Comparison of ENCODE assay signal across 19 mouse cellular contexts in the genomic region with DNA sequence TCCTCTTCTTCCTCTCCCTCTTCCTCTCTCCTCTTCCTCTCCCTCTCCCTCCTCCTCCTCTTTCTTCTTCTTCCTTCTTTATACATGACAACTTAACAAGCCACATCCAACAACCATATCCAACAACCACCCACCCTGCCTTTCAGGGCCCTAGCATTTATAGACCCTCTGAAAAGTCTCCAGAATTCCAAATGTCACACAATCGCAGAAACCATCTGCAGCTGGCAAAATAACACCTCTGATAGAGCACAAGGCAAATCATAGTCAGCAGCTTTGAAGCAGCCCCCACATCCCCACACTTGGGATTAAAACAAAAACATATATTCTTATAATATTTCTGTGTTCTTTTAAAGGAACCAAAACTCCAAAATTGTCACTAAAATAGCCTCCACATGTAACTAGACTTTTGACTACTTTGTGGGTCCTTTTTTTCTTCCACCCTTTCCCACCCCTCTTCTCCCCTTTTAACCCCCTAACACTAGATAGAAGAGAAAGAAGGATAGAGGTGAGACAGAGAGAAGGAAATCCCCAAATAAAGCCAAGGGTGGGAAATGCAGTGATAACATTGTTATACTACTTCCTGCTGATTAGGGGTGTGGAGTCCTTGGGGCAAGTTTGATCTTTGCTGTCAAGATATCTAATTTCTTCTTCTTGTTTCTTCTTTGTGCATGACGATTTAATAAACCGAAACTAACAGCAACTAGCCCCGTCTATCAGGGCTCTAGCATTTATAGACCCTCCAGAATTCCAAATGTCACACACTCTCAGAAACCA. TPM values are rescaled to one million over a fixed set of nuclear protein-coding genes. Genes with fewer than 3 reads are reported as not detected.
A peak's percentile ranks its signal among the peaks of the same experiment; 100 is the strongest.
DNase-seq lines count a peak whose midpoint lies in the region; ATAC-seq and TF ChIP-seq lines count a peak whose summit lies in the region.
"Had no signal": no experiment of that assay in that cellular context is flagged by ENCODE, and none has a peak within 500 bp of the region (broad histone marks: within the 10 kb centered on the region; RNA-seq: fewer than 3 reads in every experiment).

No protein-coding gene starts in this region.

- peak overlapping the region; percentile 16; the same call in 1 of the 2 replicates for H3K27ac ChIP-seq in heart, embryonic 15.5 days
- no peak overlapping the region for H3K27ac ChIP-seq in liver, embryonic 12.5 days
- H3K27ac ChIP-seq in liver, postnatal 0 days (ENCODE audit: low read depth) = no peak overlapping the region
- H3K27ac ChIP-seq: embryonic facial prominence, embryonic 13.5 days; forebrain, embryonic 12.5 days; heart, embryonic 10.5 days; hindbrain, embryonic 15.5 days had no signal

- TF ChIP-seq EP300 in liver, postnatal 0 days (IDR thresholded peaks at IDR 0.05; ENCODE audit: low read depth) = no peak

- no peak for ATAC-seq in heart, embryonic 15.5 days (replicated peaks; ENCODE audit: insufficient number of reproducible peaks, insufficient read depth, low FRiP score, low read depth)
- ATAC-seq in liver, embryonic 12.5 days = no peak
- no peak for ATAC-seq in liver, postnatal 0 days
- ATAC-seq: forebrain, embryonic 16.5 days; inflammation-experienced regulatory T-cells, adult 6 months; intestine, postnatal 0 days had no signal

- no peaks in the 10 kb centered on the region for H3K27me3 ChIP-seq in heart, embryonic 15.5 days
- H3K27me3 ChIP-seq in liver, embryonic 12.5 days (replicated peaks) = peaks cover 29% of the 10 kb centered on the region
- no peaks in the 10 kb centered on the region for H3K27me3 ChIP-seq in liver, postnatal 0 days (ENCODE audit: insufficient read depth, low read length)
- H3K27me3 ChIP-seq: embryonic facial prominence, embryonic 13.5 days; hindbrain, embryonic 15.5 days had no signal

- H3K36me3 ChIP-seq in heart, embryonic 15.5 days = no peaks in the 10 kb centered on the region
- no peaks in the 10 kb centered on the region for H3K36me3 ChIP-seq in liver, embryonic 12.5 days
- H3K36me3 ChIP-seq in liver, postnatal 0 days (replicated peaks; ENCODE audit: insufficient read depth, low read length) = no peaks in the 10 kb centered on the region
- H3K36me3 ChIP-seq: embryonic facial prominence, embryonic 13.5 days; forebrain, embryonic 12.5 days; heart, embryonic 10.5 days; hindbrain, embryonic 15.5 days had no signal

- 47% methylated on average over 4 of the region's 4 CpGs for WGBS in heart, embryonic 15.5 days
- 35% methylated on average over 4 of the region's 4 CpGs for WGBS in liver, embryonic 12.5 days (ENCODE audit: insufficient replicate concordance)
- WGBS in liver, postnatal 0 days (ENCODE audit: insufficient replicate concordance) = 43% methylated on average over 4 of the region's 4 CpGs

- no peaks in the 10 kb centered on the region for H3K9me3 ChIP-seq in heart, embryonic 15.5 days (replicated peaks)
- no peaks in the 10 kb centered on the region for H3K9me3 ChIP-seq in liver, embryonic 12.5 days (replicated peaks)
- H3K9me3 ChIP-seq in liver, postnatal 0 days (ENCODE audit: low read length) = no peaks in the 10 kb centered on the region
- H3K9me3 ChIP-seq: embryonic facial prominence, embryonic 13.5 days; forebrain, embryonic 12.5 days; heart, embryonic 10.5 days; hindbrain, embryonic 15.5 days had no signal

- H3K4me1 ChIP-seq in heart, embryonic 15.5 days (replicated peaks) = peaks cover 20% of the 10 kb centered on the region
- H3K4me1 ChIP-seq in liver, embryonic 12.5 days = peaks cover 43% of the 10 kb centered on the region
- peaks cover 20% of the 10 kb centered on the region for H3K4me1 ChIP-seq in liver, postnatal 0 days (ENCODE audit: insufficient read depth)

- no peak for TF ChIP-seq CTCF in liver, postnatal 0 days (IDR thresholded peaks at IDR 0.05; ENCODE audit: low read depth)

- no peak for DNase-seq in heart, adult 18-20 months
- DNase-seq in liver, postnatal 0 days = no peak
- peak; percentile 77 for DNase-seq in brain, adult 2 months (ENCODE audit: low read depth, low spot score)
- DNase-seq in urinary bladder, postnatal 14 days (ENCODE audit: low spot score) = no peak
- DNase-seq: adrenal gland, adult 8-10 months; cerebellum, adult 11-12 months; cerebellum, adult 9-11 months; cerebellum, postnatal 36 days; gastrocnemius, postnatal 14 days; heart, postnatal 36 days had no signal

- H3K4me3 ChIP-seq in heart, embryonic 15.5 days = no peak overlapping the region
- no peak overlapping the region for H3K4me3 ChIP-seq in liver, embryonic 12.5 days
- H3K4me3 ChIP-seq in liver, postnatal 0 days (ENCODE audit: low read depth, low read length) = no peak overlapping the region
- H3K4me3 ChIP-seq: embryonic facial prominence, embryonic 13.5 days; forebrain, embryonic 12.5 days; heart, embryonic 10.5 days; hindbrain, embryonic 15.5 days had no signal

- H3K4me2 ChIP-seq in heart, embryonic 15.5 days = no peak overlapping the region
- peak overlapping the region; percentile 22 for H3K4me2 ChIP-seq in liver, embryonic 12.5 days
- no peak overlapping the region for H3K4me2 ChIP-seq in liver, postnatal 0 days (ENCODE audit: low read depth, low read length)
- H3K4me2 ChIP-seq: embryonic facial prominence, embryonic 13.5 days; forebrain, embryonic 12.5 days; hindbrain, embryonic 15.5 days had no signal

- no peak overlapping the region for H3K9ac ChIP-seq in heart, embryonic 15.5 days
- H3K9ac ChIP-seq in liver, embryonic 12.5 days = 0 out of 2 replicates have a peak overlapping the region, but pooled peaks have one; percentile 10
- H3K9ac ChIP-seq in liver, postnatal 0 days (replicated peaks) = no peak overlapping the region
- H3K9ac ChIP-seq: embryonic facial prominence, embryonic 13.5 days; forebrain, embryonic 12.5 days; hindbrain, embryonic 15.5 days had no signal

RNA-seq across cellular contexts. Expression of gene B4galt3, which starts 4.0 kb away (rescaled TPM):
- 44.4 and 56.4 TPM in 2 replicates for polyA plus RNA-seq in heart, embryonic 15.5 days (2015; fragmentation: Nextera tagmentation; extraction: Ambion mirVana)
- total RNA-seq in heart, adult 18-20 months (2021) = 10 to 100 TPM; 18.7 to 19.6 TPM
- polyA plus RNA-seq in liver, embryonic 12.5 days (2016; fragmentation: Nextera tagmentation; extraction: Ambion mirVana) = 29.9 and 35.8 TPM in 2 replicates
- polyA plus RNA-seq in liver, postnatal 0 days (2015; fragmentation: Nextera tagmentation; extraction: Ambion mirVana) = 16.0 and 16.7 TPM in 2 replicates

RNA-seq across cellular contexts. Expression of gene Ppox, which starts 14.8 kb away (rescaled TPM):
- polyA plus RNA-seq in heart, embryonic 15.5 days (2015; fragmentation: Nextera tagmentation; extraction: Ambion mirVana) = 32.7 and 47.2 TPM in 2 replicates
- 10 to 100 TPM; 13.1 to 13.6 TPM for total RNA-seq in heart, adult 18-20 months (2021)
- polyA plus RNA-seq in liver, embryonic 12.5 days (2016; fragmentation: Nextera tagmentation; extraction: Ambion mirVana) = 199 and 207 TPM in 2 replicates
- 61.5 and 69.6 TPM in 2 replicates for polyA plus RNA-seq in liver, postnatal 0 days (2015; fragmentation: Nextera tagmentation; extraction: Ambion mirVana)

RNA-seq across cellular contexts. Expression of gene Ndufs2, which starts 15.0 kb away (rescaled TPM):
- polyA plus RNA-seq in heart, embryonic 15.5 days (2015; fragmentation: Nextera tagmentation; extraction: Ambion mirVana) = 514 and 535 TPM in 2 replicates
- 1,000 to 10,000 TPM; 1,592 to 1,593 TPM for total RNA-seq in heart, adult 18-20 months (2021)
- polyA plus RNA-seq in liver, embryonic 12.5 days (2016; fragmentation: Nextera tagmentation; extraction: Ambion mirVana) = 160 and 167 TPM in 2 replicates
- 158 and 170 TPM in 2 replicates for polyA plus RNA-seq in liver, postnatal 0 days (2015; fragmentation: Nextera tagmentation; extraction: Ambion mirVana)

RNA-seq across cellular contexts. Expression of gene Adamts4, which starts 15.9 kb away (rescaled TPM):
- 5.2 and 6.0 TPM in 2 replicates for polyA plus RNA-seq in heart, embryonic 15.5 days (2015; fragmentation: Nextera tagmentation; extraction: Ambion mirVana)
- total RNA-seq in heart, adult 18-20 months (2021) = 1 to 10 TPM in 1 of 2 experiments, under 1 TPM in 1; 0.57 to 1.2 TPM
- polyA plus RNA-seq in liver, embryonic 12.5 days (2016; fragmentation: Nextera tagmentation; extraction: Ambion mirVana) = 0.61 and 0.72 TPM in 2 replicates
- polyA plus RNA-seq in liver, postnatal 0 days (2015; fragmentation: Nextera tagmentation; extraction: Ambion mirVana) = 0.41 and 0.51 TPM in 2 replicates

RNA-seq across cellular contexts. Expression of gene Usp21, which starts 21.6 kb away (rescaled TPM):
- 44.9 and 55.6 TPM in 2 replicates for polyA plus RNA-seq in heart, embryonic 15.5 days (2015; fragmentation: Nextera tagmentation; extraction: Ambion mirVana)
- total RNA-seq in heart, adult 18-20 months (2021) = 10 to 100 TPM; 17.7 to 20.9 TPM
- polyA plus RNA-seq in liver, embryonic 12.5 days (2016; fragmentation: Nextera tagmentation; extraction: Ambion mirVana) = 36.2 and 38.6 TPM in 2 replicates
- 13.9 and 15.1 TPM in 2 replicates for polyA plus RNA-seq in liver, postnatal 0 days (2015; fragmentation: Nextera tagmentation; extraction: Ambion mirVana)
